In the genomic region with DNA sequence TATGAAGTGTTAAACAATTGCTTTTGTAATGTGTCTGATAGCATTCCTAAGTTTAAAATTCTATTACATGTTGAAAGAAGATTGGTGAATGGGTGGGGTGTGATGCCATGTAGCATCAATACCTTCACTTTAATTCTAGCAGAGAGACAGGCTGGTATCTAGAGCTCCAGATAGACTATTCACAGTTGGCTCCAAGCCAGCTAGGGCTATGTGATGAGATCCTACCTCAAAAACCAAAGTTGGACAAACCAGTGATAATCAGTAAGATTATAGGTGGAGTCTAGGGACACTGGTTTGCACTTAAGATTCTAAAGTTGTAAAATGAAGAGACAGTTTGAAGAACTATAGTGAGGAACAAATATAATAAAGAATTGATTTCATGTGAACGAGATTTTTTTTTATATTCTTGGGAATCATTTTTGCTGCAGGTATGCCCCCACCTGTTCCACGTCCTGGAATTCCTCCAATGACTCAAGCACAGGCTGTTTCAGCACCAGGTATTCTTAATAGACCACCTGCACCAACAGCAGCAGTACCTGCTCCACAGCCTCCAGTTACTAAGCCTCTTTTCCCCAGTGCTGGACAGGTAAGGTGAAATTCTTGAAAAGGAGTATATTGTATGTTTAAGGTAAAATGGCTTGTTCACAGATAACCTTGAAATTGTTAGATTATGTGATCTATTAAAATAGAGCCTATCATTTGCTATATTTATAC, we compare ENCODE assay signal across 21 mouse cellular contexts. TPM values are rescaled to one million over a fixed set of nuclear protein-coding genes. Genes with fewer than 3 reads are reported as not detected.
DNase-seq lines count a peak whose midpoint lies in the region; ATAC-seq lines count a peak whose summit lies in the region.
"Had no signal": no experiment of that assay in that cellular context is flagged by ENCODE, and none has a peak within 500 bp of the region (broad histone marks: within the 10 kb centered on the region; RNA-seq: fewer than 3 reads in every experiment).

No protein-coding gene starts in this region.

- no peak overlapping the region for H3K9ac ChIP-seq in forebrain, embryonic 14.5 days (ENCODE audit: low read length)
- H3K9ac ChIP-seq in forebrain, embryonic 15.5 days (replicated peaks): no peak overlapping the region
- no peak overlapping the region for H3K9ac ChIP-seq in midbrain, embryonic 11.5 days (ENCODE audit: low read length)
- no peak overlapping the region for H3K9ac ChIP-seq in midbrain, embryonic 14.5 days (replicated peaks; ENCODE audit: low read length)
- H3K9ac ChIP-seq: embryonic facial prominence, embryonic 12.5 days; embryonic facial prominence, embryonic 15.5 days; hindbrain, embryonic 13.5 days; intestine, embryonic 15.5 days had no signal

- WGBS in forebrain, embryonic 14.5 days: 92% methylated on average over 2 of the region's 2 CpGs
- WGBS in forebrain, embryonic 15.5 days: 90% methylated on average over 2 of the region's 2 CpGs
- 96% methylated on average over 2 of the region's 2 CpGs for WGBS in midbrain, embryonic 11.5 days
- WGBS in midbrain, embryonic 14.5 days: 97% methylated on average over 2 of the region's 2 CpGs

- no peak for ATAC-seq in forebrain, embryonic 14.5 days
- ATAC-seq in forebrain, embryonic 15.5 days (replicated peaks): no peak
- ATAC-seq in midbrain, embryonic 11.5 days (ENCODE audit: low FRiP score): no peak
- no peak for ATAC-seq in midbrain, embryonic 14.5 days (ENCODE audit: low FRiP score, low TSS enrichment)
- ATAC-seq: forebrain, embryonic 16.5 days; hindbrain, embryonic 16.5 days; intestine, embryonic 15.5 days; Patski had no signal

- no peak overlapping the region for H3K4me3 ChIP-seq in forebrain, embryonic 14.5 days (ENCODE audit: low read depth, low read length)
- H3K4me3 ChIP-seq in forebrain, embryonic 15.5 days: no peak overlapping the region
- no peak overlapping the region for H3K4me3 ChIP-seq in midbrain, embryonic 11.5 days (ENCODE audit: low read depth, low read length)
- no peak overlapping the region for H3K4me3 ChIP-seq in midbrain, embryonic 14.5 days (replicated peaks; ENCODE audit: low read depth, low read length)
- H3K4me3 ChIP-seq: embryonic facial prominence, embryonic 12.5 days; embryonic facial prominence, embryonic 15.5 days; hindbrain, embryonic 10.5 days; hindbrain, embryonic 13.5 days; intestine, embryonic 15.5 days had no signal

- H3K36me3 ChIP-seq in forebrain, embryonic 14.5 days (ENCODE audit: control insufficient read depth, insufficient read depth, low read length): peaks cover 78% of the 10 kb centered on the region
- H3K36me3 ChIP-seq in forebrain, embryonic 15.5 days: peaks cover 72% of the 10 kb centered on the region
- H3K36me3 ChIP-seq in midbrain, embryonic 11.5 days (ENCODE audit: control insufficient read depth, insufficient read depth, low read length): peaks cover 36% of the 10 kb centered on the region
- H3K36me3 ChIP-seq in midbrain, embryonic 14.5 days (ENCODE audit: control insufficient read depth, insufficient read depth, low read length): peaks cover 76% of the 10 kb centered on the region

- peaks cover 4% of the 10 kb centered on the region for H3K4me1 ChIP-seq in forebrain, embryonic 14.5 days (ENCODE audit: control insufficient read depth, insufficient read depth, low read length)
- peaks cover 14% of the 10 kb centered on the region for H3K4me1 ChIP-seq in forebrain, embryonic 15.5 days
- no peaks in the 10 kb centered on the region; the same call in 1 of the 2 replicates for H3K4me1 ChIP-seq in midbrain, embryonic 11.5 days (ENCODE audit: control insufficient read depth, insufficient read depth, low read length)
- H3K4me1 ChIP-seq in midbrain, embryonic 14.5 days (ENCODE audit: control insufficient read depth, insufficient read depth, low read length): peaks cover 9% of the 10 kb centered on the region
- H3K4me1 ChIP-seq: embryonic facial prominence, embryonic 15.5 days; intestine, embryonic 15.5 days had no signal

- no peak overlapping the region for H3K4me2 ChIP-seq in forebrain, embryonic 14.5 days (ENCODE audit: low read length)
- H3K4me2 ChIP-seq in forebrain, embryonic 15.5 days (replicated peaks): no peak overlapping the region
- H3K4me2 ChIP-seq in midbrain, embryonic 11.5 days: no peak overlapping the region
- H3K4me2 ChIP-seq in midbrain, embryonic 14.5 days (ENCODE audit: low read length): no peak overlapping the region
- H3K4me2 ChIP-seq: embryonic facial prominence, embryonic 12.5 days; embryonic facial prominence, embryonic 15.5 days; heart, embryonic 11.5 days; hindbrain, embryonic 13.5 days; intestine, embryonic 15.5 days had no signal

- no peaks in the 10 kb centered on the region for H3K9me3 ChIP-seq in forebrain, embryonic 14.5 days (replicated peaks; ENCODE audit: control insufficient read depth, low read length)
- H3K9me3 ChIP-seq in forebrain, embryonic 15.5 days: no peaks in the 10 kb centered on the region
- H3K9me3 ChIP-seq in midbrain, embryonic 11.5 days (ENCODE audit: control insufficient read depth, low read length): no peaks in the 10 kb centered on the region
- H3K9me3 ChIP-seq in midbrain, embryonic 14.5 days (ENCODE audit: control insufficient read depth, low read length): no peaks in the 10 kb centered on the region
- H3K9me3 ChIP-seq: embryonic facial prominence, embryonic 12.5 days; embryonic facial prominence, embryonic 15.5 days; hindbrain, embryonic 10.5 days; hindbrain, embryonic 13.5 days; intestine, embryonic 15.5 days had no signal

- peak; percentile 22 for DNase-seq in cerebellum, adult 9-10 months
- no peak for DNase-seq in cerebellum, adult 8-10 months
- peak; percentile 19 for DNase-seq in forebrain, embryonic 14.5 days (ENCODE audit: low spot score)
- DNase-seq in midbrain, embryonic 11.5 days (ENCODE audit: low spot score, missing footprints): peak; percentile 77
- no peak for DNase-seq in midbrain, embryonic 14.5 days
- DNase-seq: adrenal gland, postnatal 10 days; cerebellum, adult 11-12 months; gastrocnemius, postnatal 10 days; gastrocnemius, postnatal 36 days; heart, postnatal 36 days; kidney, adult 11 months had no signal

- no peak overlapping the region for H3K27ac ChIP-seq in forebrain, embryonic 14.5 days (ENCODE audit: low read depth, low read length)
- H3K27ac ChIP-seq in forebrain, embryonic 15.5 days (replicated peaks): no peak overlapping the region
- no peak overlapping the region for H3K27ac ChIP-seq in midbrain, embryonic 11.5 days (ENCODE audit: low read depth, low read length)
- H3K27ac ChIP-seq in midbrain, embryonic 14.5 days (replicated peaks; ENCODE audit: low read depth, low read length): no peak overlapping the region
- H3K27ac ChIP-seq: embryonic facial prominence, embryonic 12.5 days; embryonic facial prominence, embryonic 15.5 days; hindbrain, embryonic 10.5 days; hindbrain, embryonic 13.5 days; intestine, embryonic 15.5 days had no signal

- H3K27me3 ChIP-seq in forebrain, embryonic 14.5 days (replicated peaks; ENCODE audit: control insufficient read depth, insufficient read depth, low read length): no peaks in the 10 kb centered on the region
- no peaks in the 10 kb centered on the region for H3K27me3 ChIP-seq in forebrain, embryonic 15.5 days
- no peaks in the 10 kb centered on the region for H3K27me3 ChIP-seq in midbrain, embryonic 11.5 days (ENCODE audit: control insufficient read depth, insufficient read depth, low read length)
- no peaks in the 10 kb centered on the region for H3K27me3 ChIP-seq in midbrain, embryonic 14.5 days (ENCODE audit: control insufficient read depth, insufficient read depth, low read length)
- H3K27me3 ChIP-seq: embryonic facial prominence, embryonic 12.5 days; embryonic facial prominence, embryonic 15.5 days; hindbrain, embryonic 13.5 days; intestine, embryonic 15.5 days; Patski had no signal

RNA-seq across cellular contexts. Expression of gene Zfp207, which starts 8.5 kb away (rescaled TPM):
- 302 and 305 TPM in 2 replicates for polyA plus RNA-seq in forebrain, embryonic 14.5 days (2014; fragmentation: Nextera tagmentation; extraction: Ambion mirVana)
- polyA plus RNA-seq in forebrain, embryonic 15.5 days (2015; fragmentation: Nextera tagmentation; extraction: Ambion mirVana): 231 and 236 TPM in 2 replicates
- polyA plus RNA-seq in midbrain, embryonic 11.5 days (2014; fragmentation: Nextera tagmentation; extraction: Ambion mirVana): 338 and 371 TPM in 2 replicates
- polyA plus RNA-seq in midbrain, embryonic 14.5 days (2014; fragmentation: Nextera tagmentation; extraction: Ambion mirVana): 222 and 237 TPM in 2 replicates

RNA-seq across cellular contexts. Expression of gene 5730455P16Rik, which starts 13.7 kb away (rescaled TPM):
- polyA plus RNA-seq in forebrain, embryonic 14.5 days (2014; fragmentation: Nextera tagmentation; extraction: Ambion mirVana): 28.9 and 29.5 TPM in 2 replicates
- 33.9 and 37.9 TPM in 2 replicates for polyA plus RNA-seq in forebrain, embryonic 15.5 days (2015; fragmentation: Nextera tagmentation; extraction: Ambion mirVana)
- polyA plus RNA-seq in midbrain, embryonic 11.5 days (2014; fragmentation: Nextera tagmentation; extraction: Ambion mirVana): 21.6 and 26.5 TPM in 2 replicates
- 26.3 and 40.1 TPM in 2 replicates for polyA plus RNA-seq in midbrain, embryonic 14.5 days (2014; fragmentation: Nextera tagmentation; extraction: Ambion mirVana)

RNA-seq across cellular contexts. Expression of gene Psmd11, which starts 36.9 kb away (rescaled TPM):
- polyA plus RNA-seq in forebrain, embryonic 14.5 days (2014; fragmentation: Nextera tagmentation; extraction: Ambion mirVana): 327 and 340 TPM in 2 replicates
- polyA plus RNA-seq in forebrain, embryonic 15.5 days (2015; fragmentation: Nextera tagmentation; extraction: Ambion mirVana): 341 and 346 TPM in 2 replicates
- 347 and 375 TPM in 2 replicates for polyA plus RNA-seq in midbrain, embryonic 11.5 days (2014; fragmentation: Nextera tagmentation; extraction: Ambion mirVana)
- 266 and 299 TPM in 2 replicates for polyA plus RNA-seq in midbrain, embryonic 14.5 days (2014; fragmentation: Nextera tagmentation; extraction: Ambion mirVana)

Comparison
In these comparisons a context has a peak if more than half of its experiments do, and no peak if none do; other contexts are left out.
1. DNase-seq: peak in cerebellum, adult 9-10 months (single experiment), forebrain, embryonic 14.5 days (single experiment) and midbrain, embryonic 11.5 days (single experiment); none in cerebellum, adult 8-10 months (single experiment) and midbrain, embryonic 14.5 days (single experiment).